Mouse (Mus musculus): ENCODE results near the gene Hexa.

- TF ChIP-seq CHD2 (IDR thresholded peaks at IDR 0.05; ENCODE audit: low read length) (no peak), CTCF (IDR thresholded peaks at IDR 0.05 in 2 of 3, conservative IDR thresholded peaks at IDR 0.05 in 1 of 3; ENCODE audit: control insufficient read depth in 1 of 3, insufficient read depth in 1 of 3, low read depth in 2 of 3, low read length in 3 of 3, poor library complexity in 1 of 3, severe bottlenecking in 1 of 3) (no peak), TCF12 (IDR thresholded peaks at IDR 0.05; ENCODE audit: low read depth, low read length) (no peak), POLR2A (IDR thresholded peaks at IDR 0.05; ENCODE audit: control insufficient read depth in 1 of 2, insufficient read depth in 1 of 2, low read depth in 1 of 2, low read length in 2 of 2, poor library complexity in 1 of 2) (no peak), JUND (IDR thresholded peaks at IDR 0.05; ENCODE audit: low read depth, low read length) (no peak), E2F4 (IDR thresholded peaks at IDR 0.05; ENCODE audit: borderline replicate concordance, low read depth, low read length) (no peak), EP300 (IDR thresholded peaks at IDR 0.05; ENCODE audit: low read depth in 1 of 2, low read length in 2 of 2) (no peak), GABPA (IDR thresholded peaks at IDR 0.05; ENCODE audit: low read depth, low read length) (no peak), POLR2AphosphoS5 (IDR thresholded peaks at IDR 0.05; ENCODE audit: borderline replicate concordance, low read depth, low read length) (no peak), HCFC1 (IDR thresholded peaks at IDR 0.05; ENCODE audit: low read depth, low read length) (no peak)
Measured at GRCm38 (mm10) chr9:59512381-59512780, 27.0 kb upstream of the Hexa start.
